Mouse (Mus musculus) erythroblast, adult 5-6 weeks (primary cell): ENCODE data around the gene Ssna1. TPM values are rescaled to one million over a fixed set of nuclear protein-coding genes. Genes with fewer than 3 reads are reported as not detected.

Source experiments
- ATAC-seq: replicated peaks from 2 replicates; pipeline ENCODE4 v1.8.0; 2016; ENCODE audit warnings: moderate number of reproducible peaks, mild to moderate bottlenecking, moderate TSS enrichment, inconsistent platforms; ENCODE audit not compliant: poor library complexity, low FRiP score, severe bottlenecking
- total RNA-seq, 2 experiments: library from RNA; stranded (forward) in 1 of 2; stranded (reverse) in 1 of 2; fragments of 150-400 nt in 1 of 2; fragments of 200-764, 138-1000 nt in 1 of 2; gene quantifications; 2 replicates each; pipeline versions ENCODE4 v1.2.3 to v1.2.4; 2015 to 2017; ENCODE audit warnings: low replicate concordance in 2 of 2

The Ssna1 gene
- total RNA-seq, 2 experiments from 2014 or later: 9.9 to 36.5 TPM

DNA sequence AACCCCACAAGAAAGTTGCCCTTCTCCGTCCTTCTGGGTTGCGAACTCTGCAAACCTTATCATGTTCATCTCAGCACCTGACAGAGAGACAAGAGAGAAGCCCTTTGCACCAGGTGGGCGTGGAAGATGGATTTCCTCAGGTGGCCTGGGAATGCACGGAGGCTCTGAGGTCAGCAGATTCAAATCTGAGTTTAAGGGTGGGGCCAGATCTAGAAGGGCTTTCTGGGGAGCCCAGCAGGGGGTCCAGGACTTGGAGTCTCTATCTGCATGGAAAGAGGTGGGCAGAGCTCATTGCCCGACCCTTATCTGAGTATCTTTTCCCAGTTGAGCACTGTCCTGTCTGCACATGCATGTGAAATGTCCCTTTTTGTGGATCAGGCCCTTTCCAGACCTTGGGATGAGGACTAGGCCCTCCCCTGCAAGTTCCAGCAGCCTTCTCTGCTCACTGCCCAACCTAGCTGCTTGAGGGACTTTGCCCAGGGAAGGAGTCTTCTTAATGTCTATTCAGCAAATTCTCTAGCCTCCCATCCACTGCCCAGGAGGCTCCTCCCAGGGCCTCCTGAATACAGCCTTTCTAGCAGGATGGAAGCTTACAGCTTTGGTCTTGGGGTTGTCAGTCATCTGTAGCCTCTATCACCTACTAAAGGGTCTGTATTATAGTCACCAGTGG lies 37.6 kb downstream of the Ssna1 start:
- no peak for ATAC-seq

DNA sequence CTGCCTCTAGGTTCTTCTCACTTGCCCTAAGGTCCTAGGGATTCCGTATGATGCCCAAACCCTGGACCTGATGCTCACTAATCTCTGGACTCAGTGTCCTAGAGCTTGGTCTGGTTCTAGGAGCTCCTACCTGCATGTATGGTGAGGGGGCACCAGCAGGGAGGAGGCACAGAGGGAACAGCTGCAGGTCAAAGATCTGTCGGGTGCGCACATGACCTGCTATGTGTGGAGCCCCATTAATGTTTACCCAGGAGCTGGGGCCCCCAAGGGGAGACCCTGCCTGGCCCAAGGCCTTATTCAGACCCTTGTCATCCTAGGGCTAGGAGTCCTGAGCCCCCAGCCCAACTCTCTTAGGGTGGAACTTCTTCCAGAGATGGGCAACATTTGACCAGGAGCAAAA lies 38.2 kb downstream of the Ssna1 start, which contains the start of gene Slc34a3:
Slc34a3 (minus strand) TSS at position 315 of the 400 bp plus-strand sequence.
- no peak for ATAC-seq

- no peak for ATAC-seq
These were observed 38.8 kb downstream of the Ssna1 start for GRCm38 (mm10) chr2:25233421-25233820.

GRCm38 (mm10) chr2:25231038-25231437 lies 41.2 kb downstream of the Ssna1 start:
- ATAC-seq: no peak

DNA sequence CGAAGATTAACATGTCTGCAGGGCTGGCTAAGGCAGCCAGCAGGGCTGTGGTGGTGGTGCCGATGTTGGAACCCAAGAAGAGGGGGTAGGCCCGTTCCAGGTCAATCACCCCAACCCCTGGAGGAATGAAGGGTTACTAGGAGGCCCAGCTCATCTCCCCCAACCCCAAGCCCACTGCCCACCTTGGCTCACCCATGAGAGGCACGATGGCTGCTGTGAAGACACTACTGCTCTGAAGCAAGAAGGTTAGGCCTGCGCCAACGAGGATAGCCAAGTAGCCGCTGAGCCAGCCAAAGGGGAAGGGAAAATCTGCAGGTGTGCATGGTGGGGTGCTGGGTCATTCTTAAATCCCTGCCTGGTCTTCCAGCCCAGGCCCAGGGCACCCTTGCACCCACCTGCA lies 41.7 kb downstream of the Ssna1 start:
- ATAC-seq: no peak

- ATAC-seq: no peak
These were observed 42.7 kb downstream of the Ssna1 start for GRCm38 (mm10) chr2:25229582-25229981.

GRCm38 (mm10) chr2:25228995-25229530 lies 43.2 kb downstream of the Ssna1 start:
- no peak for ATAC-seq

GRCm38 (mm10) chr2:25228431-25228889 lies 43.8 kb downstream of the Ssna1 start:
- ATAC-seq: peak; percentile 46

DNA sequence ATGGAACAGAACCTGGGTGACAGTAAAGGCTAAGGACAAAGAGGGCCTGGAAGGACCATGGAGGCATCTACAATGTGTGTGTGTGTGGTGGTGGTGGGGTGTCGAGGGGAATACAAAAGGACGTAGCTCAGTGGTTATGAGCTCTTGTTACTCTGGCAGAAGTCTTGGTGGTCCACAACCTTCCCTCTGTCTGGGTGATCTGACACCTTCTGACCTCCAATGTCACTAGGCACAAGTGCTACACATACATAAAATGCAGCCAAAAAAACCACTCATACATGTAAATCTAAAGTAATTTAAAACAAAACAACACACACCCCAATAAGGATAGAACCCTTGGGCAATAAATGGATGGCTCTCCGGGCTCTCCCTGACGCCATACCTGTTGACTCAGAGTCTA lies 44.8 kb downstream of the Ssna1 start:
- no peak for ATAC-seq

DNA sequence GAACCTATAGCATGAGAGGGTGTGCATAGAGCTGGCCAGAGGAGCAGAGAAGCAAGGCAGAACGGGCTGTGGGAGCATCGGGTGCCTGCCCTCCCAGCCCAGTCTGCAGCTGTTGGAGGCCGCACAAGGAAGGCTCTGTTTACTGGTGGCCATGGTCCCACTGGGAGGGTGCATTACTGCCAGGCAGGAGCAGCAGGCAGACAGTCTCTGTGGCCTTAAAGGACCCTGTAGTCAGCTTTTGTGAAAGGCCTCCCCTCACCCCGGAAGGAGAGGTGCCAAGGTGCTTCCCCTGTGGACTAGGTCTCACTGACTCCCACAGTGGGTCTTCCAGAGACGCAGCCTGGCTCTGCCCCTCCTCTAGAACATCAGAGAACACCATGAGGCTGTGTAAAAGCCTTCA lies 45.4 kb downstream of the Ssna1 start:
- ATAC-seq: no peak

DNA sequence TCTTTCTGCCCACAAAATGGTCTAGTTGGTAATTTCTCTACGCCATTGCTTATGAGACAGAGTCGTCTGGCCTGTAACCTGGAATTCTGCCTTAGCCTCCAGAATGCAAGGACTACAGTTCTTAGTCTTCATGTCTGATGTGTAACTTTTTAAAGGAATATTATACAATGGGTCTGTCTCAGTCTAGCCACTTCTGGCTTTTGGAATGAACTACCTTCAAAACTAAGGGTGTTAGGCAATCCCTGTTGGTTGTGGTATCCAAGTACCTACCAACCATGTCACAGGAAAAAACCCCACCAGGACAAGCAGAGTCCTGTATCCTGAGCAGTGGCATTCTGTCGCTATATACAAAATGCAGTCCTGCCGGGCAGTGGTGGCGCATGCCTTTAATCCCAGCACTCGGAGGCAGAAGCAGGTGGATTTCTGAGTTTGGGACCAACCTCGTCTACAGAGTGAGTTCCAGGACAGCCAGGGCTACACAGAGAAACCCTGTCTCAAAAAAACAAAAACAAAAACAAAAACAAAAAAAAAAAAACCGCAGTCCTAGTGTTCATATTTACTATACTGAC lies 46.3 kb downstream of the Ssna1 start:
- ATAC-seq: no peak

GRCm38 (mm10) chr2:25224766-25225752 lies 47.2 kb downstream of the Ssna1 start:
- peak; percentile 77 for ATAC-seq

GRCm38 (mm10) chr2:25224492-25224765 lies 47.8 kb downstream of the Ssna1 start, which contains the start of gene Tubb4b:
TSS of gene Tubb4b (minus strand) at chr2:25224702.
- ATAC-seq: no peak

DNA sequence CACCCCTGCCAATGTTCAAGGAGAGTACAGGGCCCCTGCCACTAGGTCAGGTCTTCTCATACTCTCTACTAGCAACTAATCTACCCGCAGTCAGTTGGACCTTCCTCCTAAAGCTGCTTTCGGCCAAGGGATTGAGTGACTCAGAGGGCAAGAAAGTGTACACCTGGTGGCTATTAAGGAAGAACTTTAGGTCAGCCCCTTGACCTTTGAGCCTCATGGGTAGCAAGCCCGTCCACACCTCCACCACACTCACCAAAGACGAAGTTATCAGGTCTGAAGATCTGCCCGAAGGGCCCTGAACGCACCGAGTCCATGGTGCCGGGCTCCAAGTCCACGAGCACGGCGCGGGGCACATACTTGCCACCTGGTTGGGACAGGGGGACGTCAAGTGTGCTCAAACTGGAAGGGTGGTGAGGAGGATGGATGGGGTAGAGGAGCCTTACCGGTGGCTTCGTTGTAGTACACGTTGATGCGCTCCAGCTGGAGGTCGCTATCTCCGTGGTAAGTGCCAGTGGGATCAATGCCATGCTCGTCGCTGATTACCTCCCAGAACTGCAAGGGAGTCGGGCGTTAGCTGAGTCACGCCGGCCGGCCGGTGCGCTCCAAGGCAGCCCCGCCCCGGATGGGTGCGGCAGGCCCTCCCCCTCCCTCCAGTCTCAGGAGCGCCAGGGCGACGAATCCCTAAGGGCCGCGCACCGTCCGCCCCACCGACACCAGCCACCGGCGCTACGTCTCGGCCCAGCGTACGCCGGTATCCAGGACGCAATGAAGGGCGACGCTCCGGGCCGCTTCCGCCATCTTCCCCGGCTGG lies 48.4 kb downstream of the Ssna1 start:
- ATAC-seq: peak; percentile 69

DNA sequence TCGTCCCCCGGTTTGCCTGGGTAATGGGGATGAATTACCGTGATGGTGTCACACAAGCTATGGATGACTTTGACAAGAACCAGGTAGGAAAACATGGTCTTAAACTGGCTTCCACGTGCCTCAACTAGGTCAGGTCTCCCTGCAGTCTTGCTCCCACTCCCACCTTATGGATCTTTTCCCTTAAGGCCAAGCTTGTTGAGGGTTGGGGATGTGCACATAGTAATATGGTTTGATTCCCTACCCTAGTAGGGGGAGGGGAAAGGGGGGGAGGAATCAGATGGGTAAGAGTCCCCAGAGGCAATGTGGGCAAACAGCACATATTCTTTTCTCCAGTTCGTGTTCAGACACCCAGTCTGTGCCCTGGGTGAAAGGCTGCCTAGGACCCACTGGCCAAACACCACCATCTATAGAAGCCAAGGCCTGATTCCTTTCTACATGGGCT lies 50.9 kb downstream of the Ssna1 start:
- ATAC-seq: no peak

Other genes with a start within 250 kb of the Ssna1 start
Only the 30 nearest of the 34 such genes appear.
- not detected in 2 replicates for gene Entpd8, start 192.1 kb downstream of the Ssna1 start, total RNA-seq (2015; ENCODE audit: low replicate concordance)
- not detected in 2 replicates for gene Entpd8, start 192.1 kb downstream of the Ssna1 start, total RNA-seq (2017; ENCODE audit: low replicate concordance)
- gene Noxa1, start 177.3 kb downstream of the Ssna1 start, total RNA-seq (2015; ENCODE audit: low replicate concordance): not detected in 2 replicates
- gene Noxa1, start 177.3 kb downstream of the Ssna1 start, total RNA-seq (2017; ENCODE audit: low replicate concordance): not detected in 2 replicates
- gene Nrarp, start 91.7 kb downstream of the Ssna1 start, total RNA-seq (2015; ENCODE audit: low replicate concordance): not detected in 2 replicates
- gene Nrarp, start 91.7 kb downstream of the Ssna1 start, total RNA-seq (2017; ENCODE audit: low replicate concordance): 0.51 TPM in 1 of 2 replicates, not detected in the other
- gene Tor4a, start 75.6 kb downstream of the Ssna1 start, total RNA-seq (2015; ENCODE audit: low replicate concordance): 3.1 and 5.0 TPM in 2 replicates
- gene Tor4a, start 75.6 kb downstream of the Ssna1 start, total RNA-seq (2017; ENCODE audit: low replicate concordance): 6.7 and 7.4 TPM in 2 replicates
- 0.77 and 6.1 TPM in 2 replicates for gene Nelfb, start 60.9 kb downstream of the Ssna1 start, total RNA-seq (2015; ENCODE audit: low replicate concordance)
- 19.5 and 25.7 TPM in 2 replicates for gene Nelfb, start 60.9 kb downstream of the Ssna1 start, total RNA-seq (2017; ENCODE audit: low replicate concordance)
- not detected in 2 replicates for gene Stpg3, start 57.8 kb downstream of the Ssna1 start, total RNA-seq (2015; ENCODE audit: low replicate concordance)
- gene Stpg3, start 57.8 kb downstream of the Ssna1 start, total RNA-seq (2017; ENCODE audit: low replicate concordance): 0.34 TPM in 1 of 2 replicates, not detected in the other
- gene Fam166a, start 53.7 kb downstream of the Ssna1 start, total RNA-seq (2015; ENCODE audit: low replicate concordance): not detected in 2 replicates
- gene Fam166a, start 53.7 kb downstream of the Ssna1 start, total RNA-seq (2017; ENCODE audit: low replicate concordance): not detected in 2 replicates
- gene Tubb4b, start 47.7 kb downstream of the Ssna1 start, total RNA-seq (2015; ENCODE audit: low replicate concordance): 161 and 203 TPM in 2 replicates
- gene Tubb4b, start 47.7 kb downstream of the Ssna1 start, total RNA-seq (2017; ENCODE audit: low replicate concordance): 205 and 234 TPM in 2 replicates
- gene Slc34a3, start 38.1 kb downstream of the Ssna1 start, total RNA-seq (2015; ENCODE audit: low replicate concordance): not detected in 2 replicates
- gene Slc34a3, start 38.1 kb downstream of the Ssna1 start, total RNA-seq (2017; ENCODE audit: low replicate concordance): not detected in 2 replicates
- not detected in 2 replicates for gene Rnf224, start 35.7 kb downstream of the Ssna1 start, total RNA-seq (2015; ENCODE audit: low replicate concordance)
- gene Rnf224, start 35.7 kb downstream of the Ssna1 start, total RNA-seq (2017; ENCODE audit: low replicate concordance): not detected in 2 replicates
- gene Rnf208, start 30.2 kb downstream of the Ssna1 start, total RNA-seq (2015; ENCODE audit: low replicate concordance): not detected in 2 replicates
- not detected in 2 replicates for gene Rnf208, start 30.2 kb downstream of the Ssna1 start, total RNA-seq (2017; ENCODE audit: low replicate concordance)
- not detected in 2 replicates for gene Cysrt1, start 30.0 kb downstream of the Ssna1 start, total RNA-seq (2015; ENCODE audit: low replicate concordance)
- not detected in 2 replicates for gene Cysrt1, start 30.0 kb downstream of the Ssna1 start, total RNA-seq (2017; ENCODE audit: low replicate concordance)
- gene AL732309.1, start 25.6 kb downstream of the Ssna1 start, total RNA-seq (2015; ENCODE audit: low replicate concordance): 2.1 and 3.3 TPM in 2 replicates
- gene AL732309.1, start 25.6 kb downstream of the Ssna1 start, total RNA-seq (2017; ENCODE audit: low replicate concordance): 1.6 TPM in 1 of 2 replicates, not detected in the other
- gene Tmem203, start 17.0 kb downstream of the Ssna1 start, total RNA-seq (2015; ENCODE audit: low replicate concordance): 2.5 and 8.8 TPM in 2 replicates
- gene Tmem203, start 17.0 kb downstream of the Ssna1 start, total RNA-seq (2017; ENCODE audit: low replicate concordance): 2.2 and 3.7 TPM in 2 replicates
- gene Tprn, start 9.8 kb downstream of the Ssna1 start, total RNA-seq (2015; ENCODE audit: low replicate concordance): 1.5 and 4.0 TPM in 2 replicates
- 0.26 and 2.6 TPM in 2 replicates for gene Tprn, start 9.8 kb downstream of the Ssna1 start, total RNA-seq (2017; ENCODE audit: low replicate concordance)
- 8.4 and 12.9 TPM in 2 replicates for gene Anapc2, start within 50 bp of the Ssna1 start, total RNA-seq (2015; ENCODE audit: low replicate concordance)
- gene Anapc2, start within 50 bp of the Ssna1 start, total RNA-seq (2017; ENCODE audit: low replicate concordance): 9.2 and 18.7 TPM in 2 replicates
- gene Tmem210, start 15.7 kb upstream of the Ssna1 start, total RNA-seq (2015; ENCODE audit: low replicate concordance): not detected in 2 replicates
- gene Tmem210, start 15.7 kb upstream of the Ssna1 start, total RNA-seq (2017; ENCODE audit: low replicate concordance): not detected in 2 replicates
- not detected in 2 replicates for gene Lrrc26, start 17.5 kb upstream of the Ssna1 start, total RNA-seq (2015; ENCODE audit: low replicate concordance)
- not detected in 2 replicates for gene Lrrc26, start 17.5 kb upstream of the Ssna1 start, total RNA-seq (2017; ENCODE audit: low replicate concordance)
- gene Grin1, start 46.7 kb upstream of the Ssna1 start, total RNA-seq (2015; ENCODE audit: low replicate concordance): not detected in 2 replicates
- not detected in 2 replicates for gene Grin1, start 46.7 kb upstream of the Ssna1 start, total RNA-seq (2017; ENCODE audit: low replicate concordance)
- 4.6 and 11.1 TPM in 2 replicates for gene Man1b1, start 59.9 kb upstream of the Ssna1 start, total RNA-seq (2015; ENCODE audit: low replicate concordance)
- gene Man1b1, start 59.9 kb upstream of the Ssna1 start, total RNA-seq (2017; ENCODE audit: low replicate concordance): 13.2 and 28.3 TPM in 2 replicates
- 13.3 TPM in 1 of 2 replicates, not detected in the other for gene Dpp7, start 83.9 kb upstream of the Ssna1 start, total RNA-seq (2015; ENCODE audit: low replicate concordance)
- gene Dpp7, start 83.9 kb upstream of the Ssna1 start, total RNA-seq (2017; ENCODE audit: low replicate concordance): 2.6 TPM in 1 of 2 replicates, not detected in the other
- 7.7 and 13.3 TPM in 2 replicates for gene Uap1l1, start 93.2 kb upstream of the Ssna1 start, total RNA-seq (2015; ENCODE audit: low replicate concordance)
- 0.51 and 3.9 TPM in 2 replicates for gene Uap1l1, start 93.2 kb upstream of the Ssna1 start, total RNA-seq (2017; ENCODE audit: low replicate concordance)
- gene Sapcd2, start 99.9 kb upstream of the Ssna1 start, total RNA-seq (2015; ENCODE audit: low replicate concordance): 3.3 and 8.8 TPM in 2 replicates
- 0.98 and 8.0 TPM in 2 replicates for gene Sapcd2, start 99.9 kb upstream of the Ssna1 start, total RNA-seq (2017; ENCODE audit: low replicate concordance)
- gene Entpd2, start 123.4 kb upstream of the Ssna1 start, total RNA-seq (2015; ENCODE audit: low replicate concordance): not detected in 2 replicates
- gene Entpd2, start 123.4 kb upstream of the Ssna1 start, total RNA-seq (2017; ENCODE audit: low replicate concordance): not detected in 2 replicates
- gene Npdc1, start 126.9 kb upstream of the Ssna1 start, total RNA-seq (2015; ENCODE audit: low replicate concordance): not detected in 2 replicates
- not detected in 2 replicates for gene Npdc1, start 126.9 kb upstream of the Ssna1 start, total RNA-seq (2017; ENCODE audit: low replicate concordance)
- 2.7 and 4.0 TPM in 2 replicates for gene Fut7, start 150.8 kb upstream of the Ssna1 start, total RNA-seq (2015; ENCODE audit: low replicate concordance)
- gene Fut7, start 150.8 kb upstream of the Ssna1 start, total RNA-seq (2017; ENCODE audit: low replicate concordance): 4.4 and 4.5 TPM in 2 replicates
- 7.7 and 16.7 TPM in 2 replicates for gene Abca2, start 156.3 kb upstream of the Ssna1 start, total RNA-seq (2015; ENCODE audit: low replicate concordance)
- gene Abca2, start 156.3 kb upstream of the Ssna1 start, total RNA-seq (2017; ENCODE audit: low replicate concordance): 4.5 and 7.3 TPM in 2 replicates
- not detected in 2 replicates for gene Clic3, start 184.4 kb upstream of the Ssna1 start, total RNA-seq (2015; ENCODE audit: low replicate concordance)
- gene Clic3, start 184.4 kb upstream of the Ssna1 start, total RNA-seq (2017; ENCODE audit: low replicate concordance): not detected in 2 replicates
- 18.2 and 33.8 TPM in 2 replicates for gene Paxx, start 188.7 kb upstream of the Ssna1 start, total RNA-seq (2015; ENCODE audit: low replicate concordance)
- 8.4 and 10.6 TPM in 2 replicates for gene Paxx, start 188.7 kb upstream of the Ssna1 start, total RNA-seq (2017; ENCODE audit: low replicate concordance)
- 1.3 TPM in 1 of 2 replicates, not detected in the other for gene Ptgds, start 197.6 kb upstream of the Ssna1 start, total RNA-seq (2015; ENCODE audit: low replicate concordance)
- gene Ptgds, start 197.6 kb upstream of the Ssna1 start, total RNA-seq (2017; ENCODE audit: low replicate concordance): not detected in 2 replicates